In the genomic region with DNA sequence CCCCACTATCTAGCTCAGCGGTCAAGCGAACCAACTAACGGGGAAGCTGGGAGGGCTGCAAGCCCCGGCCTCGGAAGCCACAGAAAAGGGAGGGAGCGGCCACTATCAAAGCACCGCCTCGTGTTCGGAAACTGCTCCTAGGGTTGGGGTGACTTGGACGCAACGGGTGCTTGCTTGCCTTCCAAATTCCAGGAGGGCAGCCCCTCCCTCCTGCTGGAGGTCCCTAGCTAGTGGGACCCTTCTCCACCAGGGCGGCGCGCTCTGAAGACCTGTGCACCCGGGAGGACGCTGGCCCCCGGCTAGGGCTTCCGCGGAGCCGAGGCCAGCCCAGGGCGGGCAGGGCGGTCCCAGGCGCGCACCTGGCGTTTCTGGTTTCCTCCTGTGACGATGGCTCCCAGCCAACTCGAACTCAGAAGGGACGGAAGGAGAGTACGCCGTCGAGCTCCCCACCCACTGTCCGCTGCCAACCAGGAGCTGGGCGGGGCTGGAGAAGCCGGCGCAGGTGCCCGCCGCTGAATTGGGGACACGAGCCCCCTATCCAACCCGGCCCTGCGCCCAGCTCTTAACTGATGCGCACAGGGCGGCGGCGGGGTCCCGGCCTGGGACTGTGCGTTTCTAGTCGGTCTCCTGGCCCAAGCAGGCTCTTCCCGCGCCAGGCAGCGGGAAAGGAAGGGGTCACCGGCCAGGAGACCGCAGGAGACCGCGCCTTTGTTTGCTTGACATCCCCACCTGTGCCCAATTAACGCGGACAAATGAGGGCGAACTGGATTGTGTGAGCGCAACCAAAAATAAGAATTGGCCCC, we compare ENCODE assay signal across 9 mouse cellular contexts. TPM values are rescaled to one million over a fixed set of nuclear protein-coding genes. Genes with fewer than 3 reads are reported as not detected.
A peak's percentile ranks its signal among the peaks of the same experiment; 100 is the strongest.
DNase-seq lines count a peak whose midpoint lies in the region; ATAC-seq and TF ChIP-seq lines count a peak whose summit lies in the region.
"Had no signal": no experiment of that assay in that cellular context is flagged by ENCODE, and none has a peak within 500 bp of the region (broad histone marks: within the 10 kb centered on the region; RNA-seq: fewer than 3 reads in every experiment).

No protein-coding gene starts in this region.

- peaks cover 0 to 11% of the 10 kb centered on the region in 2 experiments; a peak in 2 of 4 replicates for H3K36me3 ChIP-seq in MEL (ENCODE audit: control insufficient read depth in 1 of 2, insufficient read depth in 2 of 2, low read length in 2 of 2)
- H3K36me3 ChIP-seq in lung, embryonic 14.5 days (ENCODE audit: insufficient read depth), result no peaks in the 10 kb centered on the region

- peak in 1 of 2 experiments; percentile 52; a peak in 2 of 4 replicates for TF ChIP-seq POLR2A in MEL (IDR thresholded peaks at IDR 0.05; ENCODE audit: control insufficient read depth in 1 of 2, insufficient read depth in 1 of 2, low read depth in 1 of 2, low read length in 2 of 2, poor library complexity in 1 of 2)

- peak; percentile 78 for DNase-seq in MEL (ENCODE audit: low read depth, low spot score)
- DNase-seq in cerebellum, adult 18-20 months, result peak; percentile 55 to 66
- DNase-seq in forelimb bud, embryonic 11.5 days (ENCODE audit: low read depth, low spot score), result peak; percentile 46
- peak; percentile 73 for DNase-seq in kidney, adult 11 months
- peak; percentile 79 for DNase-seq in lung, embryonic 14.5 days
- peak; percentile 80 to 89 for DNase-seq in thymus, postnatal 36 days
- no peak for DNase-seq in layer of hippocampus, adult 9-10 months (ENCODE audit: low spot score)

- H3K4me3 ChIP-seq in MEL (ENCODE audit: control insufficient read depth in 1 of 2, insufficient read depth in 1 of 2, low read depth in 2 of 2, low read length in 2 of 2), result peak overlapping the region; percentile 67 to 82
- H3K4me3 ChIP-seq in lung, embryonic 14.5 days (ENCODE audit: low read depth, low read length), result peak overlapping the region; percentile 41

- peaks cover 2% of the 10 kb centered on the region; the same call in 1 of the 2 replicates for H3K79me2 ChIP-seq in MEL (ENCODE audit: control insufficient read depth, insufficient read depth, low read length, poor library complexity)

- peaks cover 13 to 26% of the 10 kb centered on the region in 2 experiments for H3K4me1 ChIP-seq in MEL (ENCODE audit: control insufficient read depth in 1 of 2, insufficient read depth in 2 of 2, low read length in 2 of 2)
- H3K4me1 ChIP-seq in lung, embryonic 14.5 days (ENCODE audit: insufficient read depth), result peaks cover 10% of the 10 kb centered on the region; the same call in 1 of the 2 replicates

- peak; percentile 78 for ATAC-seq in lung, embryonic 14.5 days (ENCODE audit: insufficient read depth)
- peak; percentile 62 for ATAC-seq in neutrophil, adult 5-6 weeks (ENCODE audit: extremely low read depth, insufficient number of reproducible peaks, low FRiP score, poor library complexity, severe bottlenecking)

- peak overlapping the region; percentile 84 for H3K9ac ChIP-seq in MEL (ENCODE audit: control insufficient read depth, low read depth, low read length, poor library complexity, severe bottlenecking)
- H3K9ac ChIP-seq in lung, embryonic 14.5 days, result peak overlapping the region; percentile 32

- TF ChIP-seq CTCF in MEL (IDR thresholded peaks at IDR 0.05 in 2 of 3, conservative IDR thresholded peaks at IDR 0.05 in 1 of 3; ENCODE audit: control insufficient read depth in 1 of 3, insufficient read depth in 1 of 3, low read depth in 2 of 3, low read length in 3 of 3, poor library complexity in 1 of 3, severe bottlenecking in 1 of 3), result peak in 2 of 3 experiments; percentile 13 to 32; a peak in 4 of 6 replicates
- no peak; the same call in 1 of the 2 replicates for TF ChIP-seq CTCF in lung, embryonic 14.5 days (IDR thresholded peaks at IDR 0.05; ENCODE audit: low read depth)

- H3K27me3 ChIP-seq in MEL (ENCODE audit: control insufficient read depth in 1 of 2, insufficient read depth in 2 of 2, low read length in 2 of 2), result no peaks in the 10 kb centered on the region
- peaks cover 9% of the 10 kb centered on the region; the same call in 1 of the 2 replicates for H3K27me3 ChIP-seq in lung, embryonic 14.5 days (ENCODE audit: insufficient read depth, low read length)

- peak overlapping the region; percentile 5 for H3K27ac ChIP-seq in MEL (ENCODE audit: control insufficient read depth, low read depth, low read length)
- peak overlapping the region; percentile 72; the same call in 1 of the 2 replicates for H3K27ac ChIP-seq in lung, embryonic 14.5 days (ENCODE audit: low read depth)

- H3K9me3 ChIP-seq in MEL (replicated peaks; ENCODE audit: insufficient read depth, low read length), result no peaks in the 10 kb centered on the region
- no peaks in the 10 kb centered on the region for H3K9me3 ChIP-seq in lung, embryonic 14.5 days (ENCODE audit: low read depth, low read length)

- TF ChIP-seq EP300 in MEL (IDR thresholded peaks at IDR 0.05; ENCODE audit: low read depth in 1 of 2, low read length in 2 of 2), result no peak; a peak in 1 of 4 replicates

- H3K4me2 ChIP-seq in lung, embryonic 14.5 days, result peak overlapping the region; percentile 78

- WGBS in lung, embryonic 14.5 days, result 1% methylated on average over 58 of the region's 58 CpGs

- TF ChIP-seq RAD21 in MEL (IDR thresholded peaks at IDR 0.05; ENCODE audit: low read depth, low read length), result no peak

TF ChIP-seq in MEL, 35 proteins besides CTCF, POLR2A, EP300 and RAD21:
- 0 out of 2 replicates have a peak, but pooled peaks have one; percentile 20 for TF ChIP-seq TBP (IDR thresholded peaks at IDR 0.05; ENCODE audit: low read depth, low read length)
- TF ChIP-seq MEF2A (IDR thresholded peaks at IDR 0.05; ENCODE audit: extremely low read depth, insufficient replicate concordance, low read depth, low read length, poor library complexity, severe bottlenecking), result 0 out of 2 replicates have a peak, but pooled peaks have one; percentile 8
- peak; percentile 26; the same call in 1 of the 2 replicates for TF ChIP-seq HCFC1 (IDR thresholded peaks at IDR 0.05; ENCODE audit: low read depth, low read length)
- TF ChIP-seq NELFE (IDR thresholded peaks at IDR 0.05; ENCODE audit: low read depth, low read length), result peak; percentile 35; the same call in 1 of the 2 replicates
- TF ChIP-seq MYC (IDR thresholded peaks at IDR 0.05; ENCODE audit: low read depth, low read length), result no peak; the same call in 1 of the 2 replicates
- TF ChIP-seq TCF12 (IDR thresholded peaks at IDR 0.05; ENCODE audit: low read depth, low read length), result peak; percentile 45; the same call in 1 of the 2 replicates
- no peak for TF ChIP-seq ZC3H11A (IDR thresholded peaks at IDR 0.05; ENCODE audit: low read depth, low read length)
- no peak for TF ChIP-seq ZNF384 (IDR thresholded peaks at IDR 0.05; ENCODE audit: low read depth, low read length)
- TF ChIP-seq NRF1 (IDR thresholded peaks at IDR 0.05; ENCODE audit: insufficient read depth, low read depth, low read length, poor library complexity, severe bottlenecking), result no peak
- TF ChIP-seq POLR2AphosphoS5 (IDR thresholded peaks at IDR 0.05; ENCODE audit: borderline replicate concordance, low read depth, low read length), result no peak
- peak; percentile 37; the same call in 1 of the 2 replicates for TF ChIP-seq ETS1 (IDR thresholded peaks at IDR 0.05; ENCODE audit: low read depth, low read length)
- no peak for TF ChIP-seq CHD1 (IDR thresholded peaks at IDR 0.05; ENCODE audit: low read depth, low read length)
- peak; percentile 65 for TF ChIP-seq MAX (IDR thresholded peaks at IDR 0.05; ENCODE audit: low read length)
- TF ChIP-seq ELF1 (IDR thresholded peaks at IDR 0.05; ENCODE audit: low read depth, low read length), result no peak
- TF ChIP-seq CHD2 (IDR thresholded peaks at IDR 0.05; ENCODE audit: low read length), result no peak
- TF ChIP-seq BHLHE40 (IDR thresholded peaks at IDR 0.05; ENCODE audit: borderline replicate concordance, low read depth, low read length), result no peak
- peak; percentile 59 for TF ChIP-seq ZMIZ1 (IDR thresholded peaks at IDR 0.05; ENCODE audit: low read depth, low read length)
- TF ChIP-seq RCOR1 (IDR thresholded peaks at IDR 0.05; ENCODE audit: low read depth, low read length), result no peak
- TF ChIP-seq KAT2A (conservative IDR thresholded peaks at IDR 0.05; ENCODE audit: low read depth, low read length), result no peak
- no peak; the same call in 1 of the 2 replicates for TF ChIP-seq UBTF (IDR thresholded peaks at IDR 0.05; ENCODE audit: borderline replicate concordance, insufficient read depth, low read depth, low read length)
TF ChIP-seq in MEL: peak in this region for 8.

RNA-seq across cellular contexts. Expression of gene Ttll10, which starts 18.5 kb away (rescaled TPM):
- total RNA-seq in MEL (2012; rRNA removed), result not detected in 2 replicates
- under 1 TPM in 1 of 2 experiments, not detected in 1; 0.11 TPM for polyA plus RNA-seq in MEL (2012; ENCODE audit: insufficient read depth in 1 of 2, insufficient read length in 2 of 2, low read depth in 1 of 2, low replicate concordance in 2 of 2, missing spikeins in 1 of 2)
- polyA plus RNA-seq in lung, embryonic 14.5 days (2014; fragmentation: Nextera tagmentation; extraction: Ambion mirVana), result 2.1 and 3.0 TPM in 2 replicates
- not detected in 2 replicates for total RNA-seq in neutrophil, adult 5-6 weeks (2017)
- total RNA-seq: gastrocnemius, postnatal 4 days had no signal

RNA-seq across cellular contexts. Expression of gene 9430015G10Rik, which starts 32.1 kb away (rescaled TPM):
- total RNA-seq in MEL (2012; rRNA removed), result 27.5 and 28.7 TPM in 2 replicates
- polyA plus RNA-seq in MEL (2012; ENCODE audit: insufficient read depth in 1 of 2, insufficient read length in 2 of 2, low read depth in 1 of 2, low replicate concordance in 2 of 2, missing spikeins in 1 of 2), result 10 to 100 TPM in 1 of 2 experiments, not detected in 1; 52.9 TPM
- 49.4 and 55.7 TPM in 2 replicates for polyA plus RNA-seq in lung, embryonic 14.5 days (2014; fragmentation: Nextera tagmentation; extraction: Ambion mirVana)
- total RNA-seq in neutrophil, adult 5-6 weeks (2017), result 32.6 and 33.3 TPM in 2 replicates

RNA-seq across cellular contexts. Expression of gene Tnfrsf18, which starts 51.7 kb away (rescaled TPM):
- 13.6 and 16.2 TPM in 2 replicates for total RNA-seq in MEL (2012; rRNA removed)
- polyA plus RNA-seq in MEL (2012; ENCODE audit: insufficient read depth in 1 of 2, insufficient read length in 2 of 2, low read depth in 1 of 2, low replicate concordance in 2 of 2, missing spikeins in 1 of 2), result 1 to 10 TPM in 1 of 2 experiments, not detected in 1; 9.3 TPM
- 1.3 TPM in 2 replicates for polyA plus RNA-seq in lung, embryonic 14.5 days (2014; fragmentation: Nextera tagmentation; extraction: Ambion mirVana)
- 18.5 and 22.1 TPM in 2 replicates for total RNA-seq in neutrophil, adult 5-6 weeks (2017)

RNA-seq across cellular contexts. Expression of gene Rnf223, which starts 52.6 kb away (rescaled TPM):
- 0.65 TPM in 2 replicates for total RNA-seq in MEL (2012; rRNA removed)
- 1 to 10 TPM in 1 of 2 experiments, not detected in 1; 2.5 TPM for polyA plus RNA-seq in MEL (2012; ENCODE audit: insufficient read depth in 1 of 2, insufficient read length in 2 of 2, low read depth in 1 of 2, low replicate concordance in 2 of 2, missing spikeins in 1 of 2)
- polyA plus RNA-seq in lung, embryonic 14.5 days (2014; fragmentation: Nextera tagmentation; extraction: Ambion mirVana), result 0.43 and 0.72 TPM in 2 replicates
- total RNA-seq in neutrophil, adult 5-6 weeks (2017), result 0.25 and 0.58 TPM in 2 replicates
